Mouse (Mus musculus): ENCODE measurements around the gene Olfr697. TPM values are rescaled to one million over a fixed set of nuclear protein-coding genes. Genes with fewer than 3 reads are reported as not detected.

The Olfr697 gene
- polyA plus RNA-seq, 1 experiment from 2014 or later, result not detected

DNA sequence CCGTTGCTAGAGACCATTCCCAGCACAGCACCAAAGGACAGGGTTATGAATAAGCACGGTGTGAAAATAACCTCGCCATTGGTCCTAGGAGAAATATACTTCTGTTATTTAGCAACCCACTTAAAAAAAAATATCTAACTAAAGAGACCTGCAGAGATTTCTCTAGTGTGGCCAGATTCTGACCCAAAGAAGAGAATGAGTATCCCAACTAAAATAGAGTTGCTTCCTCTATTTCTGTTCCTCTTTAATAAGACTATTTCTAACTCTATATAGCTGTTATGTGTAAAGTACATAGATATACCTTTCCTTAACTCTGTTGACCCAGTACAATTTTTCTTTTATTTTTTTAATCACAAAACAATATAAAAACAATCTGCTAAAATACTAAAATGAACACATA, 49.3 kb downstream of the Olfr697 start:
- H3K9ac ChIP-seq, result no peak overlapping the region
- H3K4me3 ChIP-seq (replicated peaks), result no peak overlapping the region
- 0 out of 2 replicates have a peak, but pooled peaks cover 2% of the 10 kb centered on the region for H3K9me3 ChIP-seq
- no peak overlapping the region for H3K27ac ChIP-seq
- ATAC-seq (ENCODE audit: low FRiP score), result no peak
- H3K36me3 ChIP-seq (replicated peaks), result no peaks in the 10 kb centered on the region
- H3K27me3 ChIP-seq, result no peaks in the 10 kb centered on the region
- H3K4me1 ChIP-seq, result no peaks in the 10 kb centered on the region
- no peak overlapping the region for H3K4me2 ChIP-seq
- WGBS, result 89% methylated on average over 3 of the region's 3 CpGs

DNA sequence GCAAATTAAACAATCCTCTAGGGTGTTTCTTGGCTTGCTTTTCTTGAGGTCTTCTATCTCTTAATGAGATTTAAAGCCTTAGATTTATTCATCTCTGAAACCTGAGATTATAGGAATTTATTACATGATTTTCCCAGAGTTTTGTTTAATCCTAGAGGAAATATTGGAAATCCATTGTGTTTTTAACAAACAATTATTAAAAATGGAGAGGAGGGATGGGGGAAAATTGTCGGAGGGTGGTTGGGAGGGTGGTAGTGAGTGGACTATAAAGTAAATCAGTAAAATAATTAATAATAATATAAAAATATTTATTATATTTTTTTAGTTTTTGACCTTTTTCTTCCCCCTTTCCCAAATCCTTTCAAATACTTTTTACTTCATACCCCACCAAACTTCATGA, 50.5 kb downstream of the Olfr697 start, which contains the start of gene Olfr694:
TSS of gene Olfr694 (minus strand) at position 101 of the 400 bp plus-strand sequence.
- Histone ChIP-seq H3K4me2 (no peak within 1 kb of the TSS), H3K36me3 (replicated peaks) (no peaks in the 10 kb centered on the region), H3K4me1 (no peaks in the 10 kb centered on the region), H3K4me3 (replicated peaks) (no peak within 1 kb of the TSS), H3K9ac (no peak within 1 kb of the TSS), H3K9me3 (0 out of 2 replicates have a peak, but pooled peaks cover 2% of the 10 kb centered on the region), H3K27ac (no peak within 1 kb of the TSS), H3K27me3 (no peaks in the 10 kb centered on the region)
- WGBS, result 95% methylated on average over 1 of the region's 1 CpGs
- ATAC-seq (ENCODE audit: low FRiP score), result no peak

Other genes with a start within 250 kb of the Olfr697 start
- gene Olfr693, start 61.9 kb downstream of the Olfr697 start, polyA plus RNA-seq (2016; fragmentation: Nextera tagmentation; extraction: Ambion mirVana), result not detected in 2 replicates
- gene Olfr694, start 50.6 kb downstream of the Olfr697 start, polyA plus RNA-seq (2016; fragmentation: Nextera tagmentation; extraction: Ambion mirVana), result not detected in 2 replicates
- gene Olfr695, start 26.0 kb downstream of the Olfr697 start, polyA plus RNA-seq (2016; fragmentation: Nextera tagmentation; extraction: Ambion mirVana), result not detected in 2 replicates
- gene Olfr698, start 13.0 kb upstream of the Olfr697 start, polyA plus RNA-seq (2016; fragmentation: Nextera tagmentation; extraction: Ambion mirVana), result not detected in 2 replicates
- gene Olfr699, start 50.8 kb upstream of the Olfr697 start, polyA plus RNA-seq (2016; fragmentation: Nextera tagmentation; extraction: Ambion mirVana), result not detected in 2 replicates
- not detected in 2 replicates for gene Olfr700, start 66.4 kb upstream of the Olfr697 start, polyA plus RNA-seq (2016; fragmentation: Nextera tagmentation; extraction: Ambion mirVana)
- gene Olfr701, start 71.7 kb upstream of the Olfr697 start, polyA plus RNA-seq (2016; fragmentation: Nextera tagmentation; extraction: Ambion mirVana), result not detected in 2 replicates
- gene Olfr702, start 91.5 kb upstream of the Olfr697 start, polyA plus RNA-seq (2016; fragmentation: Nextera tagmentation; extraction: Ambion mirVana), result not detected in 2 replicates
- gene Olfr703, start 100.9 kb upstream of the Olfr697 start, polyA plus RNA-seq (2016; fragmentation: Nextera tagmentation; extraction: Ambion mirVana), result not detected in 2 replicates
- not detected in 2 replicates for gene Olfr704, start 120.7 kb upstream of the Olfr697 start, polyA plus RNA-seq (2016; fragmentation: Nextera tagmentation; extraction: Ambion mirVana)
- not detected in 2 replicates for gene Olfr705, start 134.4 kb upstream of the Olfr697 start, polyA plus RNA-seq (2016; fragmentation: Nextera tagmentation; extraction: Ambion mirVana)
- gene Olfr706, start 145.7 kb upstream of the Olfr697 start, polyA plus RNA-seq (2016; fragmentation: Nextera tagmentation; extraction: Ambion mirVana), result not detected in 2 replicates
- not detected in 2 replicates for gene Olfr707, start 158.8 kb upstream of the Olfr697 start, polyA plus RNA-seq (2016; fragmentation: Nextera tagmentation; extraction: Ambion mirVana)
- not detected in 2 replicates for gene Olfr1532-ps1, start 165.6 kb upstream of the Olfr697 start, polyA plus RNA-seq (2016; fragmentation: Nextera tagmentation; extraction: Ambion mirVana)
- gene Olfr709-ps1, start 189.8 kb upstream of the Olfr697 start, polyA plus RNA-seq (2016; fragmentation: Nextera tagmentation; extraction: Ambion mirVana), result not detected in 2 replicates
- gene Olfr710, start 205.9 kb upstream of the Olfr697 start, polyA plus RNA-seq (2016; fragmentation: Nextera tagmentation; extraction: Ambion mirVana), result not detected in 2 replicates
- gene Olfr6, start 221.5 kb upstream of the Olfr697 start, polyA plus RNA-seq (2016; fragmentation: Nextera tagmentation; extraction: Ambion mirVana), result not detected in 2 replicates
- gene Olfr711, start 233.0 kb upstream of the Olfr697 start, polyA plus RNA-seq (2016; fragmentation: Nextera tagmentation; extraction: Ambion mirVana), result not detected in 2 replicates

Data from forebrain, embryonic 12.5 days (tissue).